Mouse (Mus musculus): ENCODE data around the gene Wnk2.

- TF ChIP-seq GATA1 (IDR thresholded peaks at IDR 0.05; ENCODE audit: low read depth, low read length) (no peak), POLR2A (IDR thresholded peaks at IDR 0.05; ENCODE audit: control insufficient read depth in 1 of 2, insufficient read depth in 1 of 2, low read depth in 1 of 2, low read length in 2 of 2, poor library complexity in 1 of 2) (no peak), MAFK (IDR thresholded peaks at IDR 0.05; ENCODE audit: borderline replicate concordance, low read depth, low read length) (no peak), CTCF (IDR thresholded peaks at IDR 0.05 in 2 of 3, conservative IDR thresholded peaks at IDR 0.05 in 1 of 3; ENCODE audit: control insufficient read depth in 1 of 3, insufficient read depth in 1 of 3, low read depth in 2 of 3, low read length in 3 of 3, poor library complexity in 1 of 3, severe bottlenecking in 1 of 3) (no peak), TBP (IDR thresholded peaks at IDR 0.05; ENCODE audit: low read depth, low read length) (no peak), RAD21 (IDR thresholded peaks at IDR 0.05; ENCODE audit: low read depth, low read length) (no peak)
These were observed 1.6 kb downstream of the Wnk2 start for GRCm38 (mm10) chr13:49146040-49146697.
